Mouse (Mus musculus) liver, adult 10 weeks (tissue): ENCODE results near the gene 1810037I17Rik. TPM values are rescaled to one million over a fixed set of nuclear protein-coding genes. Genes with fewer than 3 reads are reported as not detected.

ENCODE experiments used
- polyA plus RNA-seq: library from polyadenylated mRNA; stranded (reverse); fragments of 350-450 nt; fragmentation: Illumina TruSeq; extraction: RNeasy Lipid Tissue Mini Kit (QIAGEN cat#74804); gene quantifications from one replicate; pipeline ENCODE4 v1.2.3, GENCODE M21; 2014; ENCODE audit warnings: low read depth, low replicate concordance

The 1810037I17Rik gene
- 18.0 TPM for polyA plus RNA-seq

DNA sequence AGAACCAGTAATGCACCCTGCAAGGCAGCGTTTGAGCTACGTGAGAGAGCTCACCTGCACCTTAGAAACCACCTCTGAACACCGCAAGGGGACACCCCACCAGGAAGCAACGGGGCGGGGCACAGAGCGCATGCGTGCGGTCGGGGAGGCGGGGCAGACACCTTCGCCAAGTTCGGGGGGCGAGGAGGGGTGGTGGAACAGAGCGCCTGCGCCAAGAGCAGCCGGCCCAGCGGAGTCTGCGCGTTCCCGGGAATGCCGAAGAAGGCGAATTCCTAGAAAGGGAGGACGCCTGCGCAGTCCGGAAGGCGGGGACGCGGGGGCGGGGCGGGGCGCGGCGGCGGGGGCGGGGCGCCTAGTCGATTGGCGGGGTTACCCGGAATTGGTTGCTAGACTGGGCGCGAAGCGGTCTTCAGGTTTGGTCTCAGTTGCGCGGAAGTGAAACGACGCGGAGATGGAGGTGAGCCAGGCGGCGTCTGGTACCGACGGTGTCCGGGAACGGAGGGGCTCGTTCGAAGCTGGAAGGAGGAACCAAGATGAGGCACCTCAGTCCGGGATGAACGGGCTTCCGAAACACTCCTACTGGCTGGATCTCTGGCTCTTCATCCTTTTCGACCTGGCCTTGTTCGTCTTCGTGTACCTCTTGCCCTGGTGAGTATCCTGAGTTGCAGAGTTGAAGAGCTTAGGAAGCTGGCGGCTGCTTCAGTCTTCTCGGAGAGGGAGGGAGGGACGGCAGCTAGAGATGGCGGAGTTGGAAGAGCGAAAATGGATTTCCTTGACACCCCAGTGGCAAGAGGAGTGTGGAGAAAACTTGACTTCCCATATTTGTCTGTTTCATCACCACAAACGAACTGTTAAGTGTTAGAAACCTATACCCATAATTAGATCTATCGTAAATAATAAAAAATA is at the start of gene 1810037I17Rik:
TSS of gene 1810037I17Rik (plus strand) at position 195 of the 906 bp plus-strand sequence.

DNA sequence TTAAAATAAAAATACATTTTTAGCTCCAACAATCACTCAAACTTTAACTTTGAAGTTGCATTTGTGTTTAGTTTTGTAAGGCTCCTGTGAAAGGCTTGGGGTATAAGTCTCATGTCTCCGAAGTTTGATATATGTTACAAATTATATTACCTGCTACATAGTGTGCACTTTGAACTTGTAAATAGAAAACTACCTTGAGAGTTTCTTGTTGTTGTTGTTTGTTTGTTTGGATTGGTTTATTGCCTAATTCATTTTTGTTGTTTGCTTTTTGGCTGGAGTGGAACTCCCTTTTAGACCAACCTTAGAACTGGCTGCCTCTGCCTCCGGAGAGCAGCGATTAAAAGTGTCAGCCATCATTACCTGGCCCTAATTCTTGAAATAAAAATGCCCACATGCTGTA is 29.2 kb upstream of the 1810037I17Rik start, which contains the start of gene Fabp2:
TSS of gene Fabp2 (plus strand) at position 301 of the 400 bp plus-strand sequence.

DNA sequence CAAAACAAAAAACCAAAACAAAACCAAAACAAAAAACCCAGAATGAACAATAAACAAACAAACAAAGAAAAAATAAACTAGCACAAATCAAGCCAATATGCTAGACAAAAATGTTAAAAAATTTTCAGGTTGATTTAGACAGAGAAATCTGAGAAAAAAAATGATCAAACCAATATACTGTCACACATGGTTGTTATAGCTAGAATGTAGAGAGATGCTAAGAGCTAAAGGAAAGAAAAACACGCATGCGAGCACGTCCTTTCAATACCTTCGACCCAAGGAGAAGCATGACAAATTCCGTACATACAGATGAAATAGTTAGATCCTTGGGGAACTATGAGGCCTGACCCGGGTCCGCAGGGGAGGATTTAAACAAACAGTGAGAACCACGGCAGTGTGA is 4.7 kb upstream of the 1810037I17Rik start, which contains the start of gene Gm10959:
TSS of gene Gm10959 (minus strand) at position 101 of the 400 bp plus-strand sequence.

Other genes starting within 250 kb of the 1810037I17Rik start
- gene Pde5a, start 195.3 kb upstream of the 1810037I17Rik start, polyA plus RNA-seq: 1.3 TPM
- 184 TPM for gene Fabp2, start 29.1 kb upstream of the 1810037I17Rik start, polyA plus RNA-seq
- gene Gm10959, start 4.8 kb upstream of the 1810037I17Rik start, polyA plus RNA-seq: not detected
- gene Usp53, start 60.3 kb downstream of the 1810037I17Rik start, polyA plus RNA-seq: 5.8 TPM
- not detected for gene Myoz2, start 110.8 kb downstream of the 1810037I17Rik start, polyA plus RNA-seq